Mouse (Mus musculus): Measurements from ENCODE around the gene Hpcal4.

Gene Hpcal4

DNA sequence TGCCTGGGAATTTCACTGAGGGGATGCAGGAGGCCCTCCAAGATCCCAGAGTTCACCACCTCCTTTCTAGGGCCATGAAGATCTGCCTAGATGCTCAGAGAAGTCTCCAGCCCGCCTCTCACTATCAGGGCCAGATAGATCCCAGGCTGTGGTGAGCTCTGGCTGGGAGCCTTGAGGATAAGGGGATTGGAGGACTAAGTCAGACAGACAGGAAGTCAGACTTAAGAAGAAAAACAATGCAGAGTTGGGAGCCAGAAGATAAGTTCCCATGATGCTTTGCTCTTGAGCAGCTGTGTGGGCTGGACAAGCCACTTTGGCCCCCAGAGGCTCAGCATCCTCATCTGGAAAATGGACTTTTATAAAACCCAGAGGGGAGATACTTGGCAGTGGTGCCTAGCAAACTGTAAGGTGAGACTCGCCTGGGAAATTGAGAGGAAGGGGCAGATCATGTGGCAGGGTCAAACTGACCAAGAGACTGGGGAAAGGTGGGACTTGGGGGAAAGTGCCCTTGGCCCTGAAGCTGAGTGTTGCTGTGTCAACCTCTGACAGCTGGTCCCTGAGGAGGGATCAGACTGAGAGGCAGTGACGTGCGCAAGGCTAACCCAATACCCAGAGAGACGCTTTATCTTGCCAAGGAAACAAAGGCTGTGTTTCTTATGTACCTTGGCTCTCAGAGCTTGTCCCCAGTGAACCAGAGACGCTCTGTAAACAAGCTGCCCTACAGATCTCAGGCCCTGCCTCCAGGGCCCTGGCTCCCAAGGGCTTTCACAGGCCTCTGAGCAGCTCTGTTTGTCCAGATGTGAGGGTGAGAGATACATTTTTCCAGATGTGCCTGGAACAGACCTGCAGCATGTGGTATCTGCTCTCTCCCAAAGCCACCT, 54.6 kb downstream of the Hpcal4 start:
- in situ Hi-C loops (cut with MboI; ENCODE audit: low sequenced_read_pairs), result no loop called here

- in situ Hi-C loops (cut with MboI; ENCODE audit: low sequenced_read_pairs), result no loop called here
These were observed 56.6 kb downstream of the Hpcal4 start for GRCm38 (mm10) chr4:123239361-123240203.

Measured in CH12F3 (cell line).